Mouse (Mus musculus): ENCODE measurements at regions not wholly inside any gene's neighbourhood (a gene's known extent, or its start where the extent isn't known, plus 50 kb on each side); places are given as distances from the start of the nearest gene placed in this dataset.

- Histone ChIP-seq H3K9ac (replicated peaks) (no peak overlapping the region), H3K9me3 (no peaks in the 10 kb centered on the region), H3K27ac (replicated peaks) (no peak overlapping the region), H3K4me2 (replicated peaks) (no peak overlapping the region), H3K36me3 (no peaks in the 10 kb centered on the region), H3K4me3 (no peak overlapping the region), H3K4me1 (peaks cover 6% of the 10 kb centered on the region), H3K27me3 (no peaks in the 10 kb centered on the region; the same call in 1 of the 2 replicates)
- ATAC-seq (ENCODE audit: low FRiP score, low read depth), result no peak
- WGBS, result 96% methylated on average over 7 of the region's 7 CpGs
Observed at GRCm38 (mm10) chr17:87867611-87868010, 53.2 kb upstream of the Rpl36-ps4 start.

- WGBS, result 87% methylated on average over 15 of the region's 15 CpGs
- Histone ChIP-seq H3K27ac (replicated peaks) (no peak overlapping the region), H3K9ac (replicated peaks) (no peak overlapping the region), H3K4me2 (replicated peaks) (no peak overlapping the region), H3K4me1 (no peaks in the 10 kb centered on the region; the same call in 1 of the 2 replicates), H3K36me3 (no peaks in the 10 kb centered on the region), H3K27me3 (peaks cover under 1% of the 10 kb centered on the region; the same call in 1 of the 2 replicates), H3K4me3 (no peak overlapping the region), H3K9me3 (no peaks in the 10 kb centered on the region)
- ATAC-seq (ENCODE audit: low FRiP score, low read depth), result no peak
Observed at GRCm38 (mm10) chr17:87866719-87867318, 54.0 kb upstream of the Rpl36-ps4 start.

GRCm38 (mm10) chr17:87866165-87866564 is 54.6 kb upstream of the Rpl36-ps4 start:
- Histone ChIP-seq H3K4me1 (no peaks in the 10 kb centered on the region; the same call in 1 of the 2 replicates), H3K9ac (replicated peaks) (no peak overlapping the region), H3K36me3 (no peaks in the 10 kb centered on the region), H3K4me2 (replicated peaks) (no peak overlapping the region), H3K27ac (replicated peaks) (no peak overlapping the region), H3K27me3 (peaks cover 7% of the 10 kb centered on the region; the same call in 1 of the 2 replicates), H3K9me3 (no peaks in the 10 kb centered on the region), H3K4me3 (no peak overlapping the region)
- peak; percentile 72 for ATAC-seq (ENCODE audit: low FRiP score, low read depth)
- WGBS, result 41% methylated on average over 10 of the region's 10 CpGs

- Histone ChIP-seq H3K27ac (replicated peaks) (no peak overlapping the region), H3K36me3 (no peaks in the 10 kb centered on the region), H3K4me3 (no peak overlapping the region), H3K9me3 (no peaks in the 10 kb centered on the region), H3K4me2 (replicated peaks) (no peak overlapping the region), H3K9ac (replicated peaks) (no peak overlapping the region), H3K4me1 (no peaks in the 10 kb centered on the region; the same call in 1 of the 2 replicates), H3K27me3 (peaks cover 8% of the 10 kb centered on the region; the same call in 1 of the 2 replicates)
- ATAC-seq (ENCODE audit: low FRiP score, low read depth), result no peak
- WGBS, result 89% methylated on average over 8 of the region's 8 CpGs
Observed at GRCm38 (mm10) chr17:87865439-87865838, 55.3 kb upstream of the Rpl36-ps4 start.

GRCm38 (mm10) chr17:87864842-87865241 is 55.9 kb upstream of the Rpl36-ps4 start:
- Histone ChIP-seq H3K4me2 (replicated peaks) (no peak overlapping the region), H3K4me3 (no peak overlapping the region), H3K9ac (replicated peaks) (no peak overlapping the region), H3K9me3 (no peaks in the 10 kb centered on the region), H3K27me3 (peaks cover 8% of the 10 kb centered on the region; the same call in 1 of the 2 replicates), H3K36me3 (no peaks in the 10 kb centered on the region), H3K27ac (replicated peaks) (no peak overlapping the region), H3K4me1 (no peaks in the 10 kb centered on the region; the same call in 1 of the 2 replicates)
- 86% methylated on average over 5 of the region's 5 CpGs for WGBS
- ATAC-seq (ENCODE audit: low FRiP score, low read depth), result no peak

- Histone ChIP-seq H3K36me3 (no peaks in the 10 kb centered on the region), H3K9ac (replicated peaks) (no peak overlapping the region), H3K4me1 (no peaks in the 10 kb centered on the region; the same call in 1 of the 2 replicates), H3K27ac (replicated peaks) (no peak overlapping the region), H3K4me3 (no peak overlapping the region), H3K27me3 (peaks cover 8% of the 10 kb centered on the region; the same call in 1 of the 2 replicates), H3K9me3 (no peaks in the 10 kb centered on the region), H3K4me2 (replicated peaks) (no peak overlapping the region)
- 72% methylated on average over 5 of the region's 5 CpGs for WGBS
- no peak for ATAC-seq (ENCODE audit: low FRiP score, low read depth)
Observed at GRCm38 (mm10) chr17:87861587-87861986, 59.2 kb upstream of the Rpl36-ps4 start.

GRCm38 (mm10) chr17:87851456-87851855 is 53.7 kb upstream of the Kcnk12 start:
- peaks cover 4% of the 10 kb centered on the region; the same call in 1 of the 2 replicates for H3K4me1 ChIP-seq
- no peak for ATAC-seq (ENCODE audit: low FRiP score, low read depth)

GRCm38 (mm10) chr17:87849897-87850296 is 52.1 kb upstream of the Kcnk12 start:
- ATAC-seq (ENCODE audit: low FRiP score, low read depth), result no peak
- H3K9ac ChIP-seq (replicated peaks), result no peak overlapping the region

More at GRCm38 (mm10) chr17:87851456-87851855, 53.7 kb upstream of the Kcnk12 start:
- no peak overlapping the region for H3K9ac ChIP-seq (replicated peaks)
- no peak overlapping the region for H3K4me2 ChIP-seq (replicated peaks)
- H3K36me3 ChIP-seq, result no peaks in the 10 kb centered on the region
- 0 out of 2 replicates have a peak, but pooled peaks cover 5% of the 10 kb centered on the region for H3K9me3 ChIP-seq
- 80% methylated on average over 1 of the region's 1 CpGs for WGBS
- no peaks in the 10 kb centered on the region for H3K27me3 ChIP-seq
- H3K27ac ChIP-seq (replicated peaks), result no peak overlapping the region
- no peak overlapping the region for H3K4me3 ChIP-seq

GRCm38 (mm10) chr17:87849421-87849820 is 51.6 kb upstream of the Kcnk12 start:
- no peaks in the 10 kb centered on the region for H3K27me3 ChIP-seq
- H3K4me2 ChIP-seq (replicated peaks), result no peak overlapping the region
- ATAC-seq (ENCODE audit: low FRiP score, low read depth), result no peak
- H3K4me1 ChIP-seq, result peaks cover 4% of the 10 kb centered on the region; the same call in 1 of the 2 replicates
- 84% methylated on average over 6 of the region's 6 CpGs for WGBS
- H3K27ac ChIP-seq (replicated peaks), result no peak overlapping the region
- no peaks in the 10 kb centered on the region for H3K36me3 ChIP-seq
- H3K9ac ChIP-seq (replicated peaks), result no peak overlapping the region
- 0 out of 2 replicates have a peak, but pooled peaks cover 2% of the 10 kb centered on the region for H3K9me3 ChIP-seq
- H3K4me3 ChIP-seq, result no peak overlapping the region

More at GRCm38 (mm10) chr17:87849897-87850296, 52.1 kb upstream of the Kcnk12 start:
- H3K4me1 ChIP-seq, result peaks cover 4% of the 10 kb centered on the region; the same call in 1 of the 2 replicates
- 0 out of 2 replicates have a peak, but pooled peaks cover 5% of the 10 kb centered on the region for H3K9me3 ChIP-seq
- 85% methylated on average over 7 of the region's 7 CpGs for WGBS
- no peaks in the 10 kb centered on the region for H3K36me3 ChIP-seq
- no peak overlapping the region for H3K27ac ChIP-seq (replicated peaks)
- H3K4me3 ChIP-seq, result no peak overlapping the region
- no peaks in the 10 kb centered on the region for H3K27me3 ChIP-seq
- no peak overlapping the region for H3K4me2 ChIP-seq (replicated peaks)

- Histone ChIP-seq H3K4me3 (no peak overlapping the region), H3K4me2 (replicated peaks) (no peak overlapping the region), H3K9me3 (no peaks in the 10 kb centered on the region), H3K9ac (replicated peaks) (no peak overlapping the region), H3K36me3 (no peaks in the 10 kb centered on the region), H3K4me1 (peaks cover 4% of the 10 kb centered on the region; the same call in 1 of the 2 replicates), H3K27me3 (no peaks in the 10 kb centered on the region), H3K27ac (replicated peaks) (no peak overlapping the region)
- ATAC-seq (ENCODE audit: low FRiP score, low read depth), result no peak
- 81% methylated on average over 3 of the region's 3 CpGs for WGBS
Observed at GRCm38 (mm10) chr17:87848964-87849363, 51.2 kb upstream of the Kcnk12 start.
